Mouse (Mus musculus): ENCODE measurements around the gene Atg4d. TPM values are rescaled to one million over a fixed set of nuclear protein-coding genes. Genes with fewer than 3 reads are reported as not detected.
A peak's percentile ranks its signal among the peaks of the same experiment; 100 is the strongest.
"Not testable (repeated sequence)": the region's sequence is repeated elsewhere in the genome, so short reads cannot be mapped to it uniquely, and the experiment has no call there.

Atg4d gene
- total RNA-seq, 2 experiments from 2014 or later, result 53.1 to 59.1 TPM

DNA sequence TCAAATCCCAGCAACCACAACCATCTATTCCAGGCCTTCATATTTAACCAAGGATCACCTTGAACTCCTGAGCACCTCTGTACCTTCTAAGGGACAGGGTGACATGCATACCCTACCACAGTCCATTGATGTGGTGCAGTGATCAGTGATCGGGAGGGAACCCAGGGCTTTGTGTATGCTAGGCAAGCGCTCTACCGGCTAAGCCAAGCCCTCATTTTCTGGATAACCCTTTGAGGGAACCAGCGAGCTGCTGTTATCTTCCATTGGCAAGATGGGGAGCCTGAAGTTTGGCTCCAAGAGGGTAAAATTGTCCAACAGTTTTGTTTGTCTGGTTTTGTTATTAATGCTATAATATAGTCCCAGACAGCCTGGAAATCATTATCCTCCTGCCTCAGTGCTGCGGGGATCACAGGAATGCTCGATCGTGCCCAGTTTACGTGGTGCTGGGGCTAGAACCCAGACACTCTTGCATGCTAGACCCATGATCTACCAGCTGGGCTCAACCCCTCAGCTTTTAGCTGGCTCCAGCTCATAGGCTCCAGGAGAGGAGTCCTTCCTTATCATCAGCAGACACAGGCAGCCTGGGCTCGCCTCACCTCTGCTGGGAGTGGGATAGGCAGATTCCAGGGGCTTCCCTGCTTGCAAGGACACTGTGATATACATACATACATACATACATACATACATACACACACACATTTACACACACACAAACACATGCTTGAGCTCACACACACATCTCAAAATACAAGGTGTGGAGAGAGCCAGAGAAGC is 49.5 kb downstream of the Atg4d start:
- DNase-seq, result no peak

DNA sequence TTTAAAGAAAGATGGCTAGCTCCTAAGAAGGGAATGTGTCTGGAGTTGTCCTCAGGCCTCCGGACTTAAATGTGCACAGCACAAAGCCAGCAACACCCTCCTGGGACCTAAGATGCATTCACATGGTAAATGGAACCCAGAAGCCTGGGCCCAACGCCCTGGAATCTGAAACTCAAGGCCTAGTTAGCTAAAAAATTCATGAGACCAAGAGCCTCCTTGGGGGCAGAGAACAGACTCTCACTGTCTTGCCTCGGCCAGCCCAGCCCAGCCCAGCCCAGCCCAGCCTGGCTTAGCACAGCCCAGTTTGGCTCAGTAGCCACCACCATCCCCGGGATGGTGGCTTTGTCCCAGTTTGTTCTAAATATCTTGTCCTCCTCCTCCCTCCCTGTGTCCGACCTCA is 50.3 kb downstream of the Atg4d start:
- peak; percentile 21 for DNase-seq

DNA sequence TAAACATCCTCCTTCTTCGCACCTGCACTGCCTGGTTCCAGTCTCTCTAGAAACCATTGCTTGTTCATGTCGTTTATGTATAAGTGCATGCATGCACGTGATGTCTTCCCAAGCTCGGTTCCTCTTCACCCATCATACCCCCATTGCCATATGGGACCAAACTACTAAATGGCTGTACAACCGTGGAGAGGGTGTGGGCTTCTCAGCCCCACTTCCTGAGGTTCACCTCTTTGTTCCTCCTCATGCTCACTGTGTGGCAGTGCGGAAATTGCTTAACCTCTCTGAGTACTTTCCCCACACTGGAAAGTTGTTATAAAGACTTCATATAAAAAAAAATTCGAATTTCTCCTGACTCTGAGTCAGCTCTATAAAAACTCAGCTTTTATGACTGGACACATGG is 51.6 kb downstream of the Atg4d start:
- no peak for DNase-seq

DNA sequence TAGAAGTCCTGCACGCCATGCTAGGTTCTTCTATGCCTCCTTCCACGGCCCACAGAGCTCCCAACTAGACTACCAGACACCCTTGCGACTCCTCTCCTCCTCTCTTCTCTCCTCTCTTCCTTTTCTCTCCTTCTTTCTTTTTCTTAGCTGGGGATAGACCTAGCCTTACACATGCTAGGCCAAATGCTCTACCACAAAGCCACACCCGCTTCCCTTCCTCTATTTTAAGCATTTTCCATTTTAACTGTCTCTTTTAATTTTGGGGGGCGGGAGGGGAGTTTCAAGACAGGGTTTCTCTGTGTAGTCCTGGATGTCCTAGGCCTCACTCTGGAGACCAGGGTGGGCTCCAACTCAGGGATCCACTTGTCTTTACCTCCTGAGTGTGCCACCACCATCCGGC is 53.7 kb downstream of the Atg4d start:
- no peak for DNase-seq

DNA sequence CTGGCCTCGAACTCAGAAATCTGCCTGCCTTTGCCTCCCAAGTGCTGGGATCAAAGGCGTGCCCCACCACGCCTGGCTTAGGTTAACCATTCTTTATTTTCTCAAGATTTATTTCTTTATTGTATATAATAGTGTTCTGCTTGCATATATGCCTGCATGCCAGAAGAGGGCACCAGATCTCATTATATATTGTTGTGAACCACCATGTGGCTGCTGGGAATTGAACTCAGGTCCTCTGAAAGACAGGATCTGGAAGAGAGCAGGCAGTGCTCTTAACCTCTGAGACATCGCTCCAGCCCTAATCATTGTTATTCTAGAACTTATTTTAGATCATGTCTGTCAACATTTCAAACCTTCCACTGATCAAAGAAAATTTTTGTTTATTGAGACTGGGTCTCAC is 54.4 kb downstream of the Atg4d start:
- no peak for DNase-seq

DNA sequence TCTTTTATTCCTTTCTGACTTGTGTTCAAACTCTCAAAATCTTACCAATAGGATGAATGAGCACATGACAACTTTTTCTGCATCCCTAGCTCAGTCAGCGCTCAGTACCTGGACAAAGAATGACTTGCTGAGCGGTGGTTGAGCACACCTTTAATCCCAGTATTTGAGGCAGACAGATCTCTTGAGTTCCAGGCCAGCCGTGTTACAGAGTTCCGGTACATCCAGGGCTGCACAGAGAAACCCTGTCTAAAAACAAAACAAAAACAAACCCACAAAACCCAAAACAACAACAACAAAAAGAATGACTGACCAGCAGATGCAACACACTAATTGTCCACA is 55.2 kb downstream of the Atg4d start:
- no peak for DNase-seq

DNA sequence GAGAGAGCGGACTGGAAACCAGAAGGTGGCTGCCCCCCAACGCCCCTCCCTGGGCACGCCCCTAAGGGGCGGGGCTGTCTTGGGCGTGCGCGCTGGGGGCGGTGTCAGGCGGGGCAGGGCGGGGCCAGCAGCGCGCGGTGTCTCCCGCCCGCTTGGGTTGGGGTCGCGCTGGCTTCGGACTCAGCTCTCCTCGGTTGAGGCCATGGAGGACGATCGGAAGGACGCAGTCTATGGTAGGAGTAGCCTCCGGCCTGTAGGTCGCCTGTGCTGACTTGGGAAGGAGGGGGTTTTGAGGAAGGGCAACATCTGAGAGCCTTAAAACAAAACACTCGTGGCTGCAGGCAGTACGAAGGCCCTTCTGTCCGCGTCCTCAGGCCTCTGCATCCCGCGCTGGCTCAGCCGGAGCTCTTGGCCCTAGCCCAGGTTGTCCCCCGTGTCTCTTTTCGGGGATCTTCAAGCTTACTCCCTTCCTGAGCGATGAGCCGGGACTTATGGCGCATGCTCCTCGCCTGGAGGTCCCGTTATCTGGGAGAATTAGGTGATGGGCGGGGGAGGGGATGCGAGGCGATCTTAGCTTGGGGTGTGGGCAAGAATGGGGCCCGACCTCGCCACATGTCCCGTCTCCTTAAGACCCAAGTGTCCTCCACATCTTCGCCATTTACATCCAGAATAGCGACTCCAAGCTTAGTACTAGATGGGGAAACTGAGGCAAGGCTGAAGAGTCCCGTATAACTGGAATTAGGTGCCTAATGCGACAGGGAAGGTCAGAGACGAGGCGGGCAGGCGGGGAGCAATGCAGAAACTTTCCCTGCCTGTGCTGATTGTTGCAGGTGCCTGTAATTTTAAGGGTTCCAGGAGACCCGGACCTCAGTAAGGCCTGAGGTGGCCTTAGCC is 55.8 kb downstream of the Atg4d start, which contains the start of gene Slc44a2:
Gene Slc44a2 (plus strand): TSS at position 80 of the 894 bp plus-strand sequence.
- DNase-seq, result peak; percentile 91

DNA sequence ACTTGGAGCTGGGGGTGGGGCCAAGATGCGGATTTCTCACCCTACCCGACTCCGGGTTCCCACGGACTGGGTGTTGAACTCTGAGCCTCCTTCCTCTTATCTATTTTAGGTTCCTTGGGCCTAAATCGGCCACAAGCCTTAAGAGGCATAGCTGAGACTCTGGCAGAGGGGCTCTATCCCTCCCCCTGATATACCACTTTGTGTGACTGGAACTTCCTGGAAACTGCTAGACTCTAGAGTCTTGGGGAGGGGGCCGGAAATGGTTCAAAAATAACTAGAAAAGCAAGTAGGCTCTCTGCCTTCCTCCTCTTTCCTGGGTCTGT is 56.4 kb downstream of the Atg4d start:
- peak; percentile 39 for DNase-seq

DNA sequence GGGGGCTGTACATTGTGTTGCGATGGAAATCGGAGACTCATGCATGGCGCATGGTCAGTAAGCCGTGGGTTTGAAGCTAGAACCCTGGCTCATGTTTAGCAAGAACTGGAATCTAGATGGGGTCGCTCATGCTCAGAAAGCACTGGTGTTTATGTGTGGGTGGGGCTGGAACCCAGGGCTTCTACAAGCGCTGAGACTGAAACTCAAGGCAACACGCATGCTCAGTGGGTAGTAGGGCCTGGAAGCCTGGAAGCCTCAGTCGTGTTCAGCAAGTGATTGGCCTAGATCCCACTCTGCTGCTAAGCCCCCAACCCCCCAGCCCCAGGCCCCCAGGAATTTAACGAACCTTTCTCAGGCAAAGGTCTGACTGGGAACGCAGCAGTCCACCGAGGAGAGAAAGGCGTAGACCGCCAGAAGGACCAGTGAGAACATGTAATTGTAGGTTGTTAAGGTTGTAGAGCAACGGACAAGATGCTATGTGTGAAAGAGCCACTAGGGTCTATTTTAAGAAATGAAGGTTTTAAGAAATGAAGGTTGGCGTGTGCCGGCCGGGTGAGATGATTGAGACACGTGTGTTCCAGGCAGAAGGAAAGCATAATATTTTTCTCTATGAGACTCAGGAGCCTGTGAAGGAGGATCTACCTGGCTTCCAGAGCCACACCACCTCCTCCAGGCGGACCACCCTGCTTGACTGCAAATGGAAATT is 57.3 kb downstream of the Atg4d start:
- no peak for DNase-seq

DNA sequence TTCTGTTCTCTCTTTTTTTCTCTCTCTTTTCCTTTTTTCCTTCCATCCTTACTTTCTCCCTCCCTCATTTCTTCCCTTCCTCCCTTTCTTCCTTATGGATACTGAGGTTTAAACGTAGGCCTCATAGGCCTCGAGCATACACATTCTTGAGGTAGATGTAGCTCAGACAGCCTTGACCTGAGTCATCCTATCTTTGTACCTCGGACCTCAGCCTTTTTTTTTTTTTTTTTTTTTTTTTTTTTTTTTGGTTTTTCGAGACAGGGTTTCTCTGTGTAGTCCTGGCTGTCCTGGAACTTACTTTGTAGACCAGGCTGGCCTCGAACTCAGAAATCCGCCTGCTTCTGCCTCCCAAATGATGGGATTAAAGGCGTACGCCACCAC is 57.8 kb downstream of the Atg4d start:
- not testable (repeated sequence) for DNase-seq

DNA sequence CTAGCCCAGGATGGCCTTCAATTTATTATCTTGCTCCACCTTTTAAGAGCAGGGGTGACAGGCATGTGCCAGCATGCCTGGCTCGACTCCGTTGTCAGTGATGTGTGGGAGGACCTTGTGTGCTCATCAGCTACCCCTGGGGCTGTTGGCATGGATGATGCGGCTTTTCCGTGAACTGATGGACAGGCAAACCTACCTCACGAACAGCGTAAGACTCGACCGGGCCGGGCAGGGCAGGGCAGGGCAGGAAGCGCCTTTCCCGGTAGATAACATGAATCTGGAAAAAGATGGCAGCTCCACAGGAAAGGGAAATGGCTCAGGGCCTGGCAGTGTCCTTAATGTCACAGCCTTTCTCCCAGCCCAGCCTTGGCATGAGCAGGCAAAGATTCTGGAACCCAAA is 59.2 kb downstream of the Atg4d start:
- DNase-seq, result no peak

Other genes with a start within 250 kb of the Atg4d start
- gene Icam1, start 249.3 kb upstream of the Atg4d start, total RNA-seq (2021), result 1 to 10 TPM; 8.0 to 8.5 TPM
- gene Icam4, start 235.9 kb upstream of the Atg4d start, total RNA-seq (2021), result under 1 TPM; 0.27 to 0.93 TPM
- not detected for gene Icam5, start 233.2 kb upstream of the Atg4d start, total RNA-seq (2021)
- gene Zglp1, start 198.2 kb upstream of the Atg4d start, total RNA-seq (2021), result not detected
- gene Gm49373, start 192.2 kb upstream of the Atg4d start, total RNA-seq (2021), result under 1 TPM; 0.14 to 0.23 TPM
- gene Fdx1l, start 191.7 kb upstream of the Atg4d start, total RNA-seq (2021), result 10 to 100 TPM; 34.1 to 35.5 TPM
- 1 to 10 TPM in 1 of 2 experiments, under 1 TPM in 1; 0.64 to 2.2 TPM for gene Gm38431, start 173.3 kb upstream of the Atg4d start, total RNA-seq (2021)
- gene Raver1, start 173.3 kb upstream of the Atg4d start, total RNA-seq (2021), result 10 to 100 TPM; 44.4 to 48.9 TPM
- 1 to 10 TPM; 7.7 to 8.2 TPM for gene Tyk2, start 134.1 kb upstream of the Atg4d start, total RNA-seq (2021)
- 100 to 1,000 TPM; 145 to 158 TPM for gene Cdc37, start 115.3 kb upstream of the Atg4d start, total RNA-seq (2021)
- gene Pde4a, start 99.6 kb upstream of the Atg4d start, total RNA-seq (2021), result 10 to 100 TPM; 18.7 to 21.1 TPM
- gene Keap1, start 25.9 kb upstream of the Atg4d start, total RNA-seq (2021), result 10 to 100 TPM; 33.7 to 37.7 TPM
- gene S1pr5, start 16.9 kb upstream of the Atg4d start, total RNA-seq (2021), result under 1 TPM; 0.17 to 0.29 TPM
- gene Kri1, start 22.7 kb downstream of the Atg4d start, total RNA-seq (2021), result 10 to 100 TPM; 18.5 to 21.0 TPM
- 10 to 100 TPM; 49.5 to 54.6 TPM for gene Cdkn2d, start 26.1 kb downstream of the Atg4d start, total RNA-seq (2021)
- gene Ap1m2, start 47.0 kb downstream of the Atg4d start, total RNA-seq (2021), result not detected
- 10 to 100 TPM; 63.4 to 65.0 TPM for gene Slc44a2, start 55.4 kb downstream of the Atg4d start, total RNA-seq (2021)
- gene Ilf3, start 102.6 kb downstream of the Atg4d start, total RNA-seq (2021), result 10 to 100 TPM; 79.5 to 80.1 TPM
- gene Qtrt1, start 146.5 kb downstream of the Atg4d start, total RNA-seq (2021), result 10 to 100 TPM; 11.3 to 13.3 TPM
- 10 to 100 TPM; 83.9 to 86.7 TPM for gene Dnm2, start 159.6 kb downstream of the Atg4d start, total RNA-seq (2021)
- gene Tmed1, start 245.0 kb downstream of the Atg4d start, total RNA-seq (2021), result 10 to 100 TPM; 38.6 to 46.3 TPM